Mouse (Mus musculus) monocyte, adult 59 days (primary cell): ENCODE data around the gene Mbnl2. TPM values are rescaled to one million over a fixed set of nuclear protein-coding genes. Genes with fewer than 3 reads are reported as not detected.

ENCODE experiments used
- total RNA-seq, 2 experiments: library from RNA; stranded (reverse); gene quantifications; one replicate each; pipeline ENCODE4 v1.2.4; 2023

The Mbnl2 gene
- total RNA-seq: 100 to 1,000 TPM; 192 to 196 TPM

GRCm38 (mm10) chr14:120275246-120276238 lies at the start of gene Mbnl2:
Mbnl2 (plus strand) TSS chr14:120275669.

GRCm38 (mm10) chr14:120477982-120478568 lies 202.6 kb downstream of the Mbnl2 start, which contains the start of gene Rap2a:
Rap2a (plus strand) TSS chr14:120478444.

Other genes with a start within 250 kb of the Mbnl2 start
- gene Oxgr1, start 233.2 kb upstream of the Mbnl2 start, total RNA-seq: not detected
- gene Rap2a, start 202.8 kb downstream of the Mbnl2 start, total RNA-seq: 10 to 100 TPM; 39.9 to 43.3 TPM